Mouse (Mus musculus): Measurements from ENCODE around the gene Inafm2. TPM values are rescaled to one million over a fixed set of nuclear protein-coding genes. Genes with fewer than 3 reads are reported as not detected.

Inafm2 gene
- polyA plus RNA-seq (2015; fragmentation: Nextera tagmentation; extraction: Ambion mirVana) = 25.3 and 27.2 TPM in 2 replicates

DNA sequence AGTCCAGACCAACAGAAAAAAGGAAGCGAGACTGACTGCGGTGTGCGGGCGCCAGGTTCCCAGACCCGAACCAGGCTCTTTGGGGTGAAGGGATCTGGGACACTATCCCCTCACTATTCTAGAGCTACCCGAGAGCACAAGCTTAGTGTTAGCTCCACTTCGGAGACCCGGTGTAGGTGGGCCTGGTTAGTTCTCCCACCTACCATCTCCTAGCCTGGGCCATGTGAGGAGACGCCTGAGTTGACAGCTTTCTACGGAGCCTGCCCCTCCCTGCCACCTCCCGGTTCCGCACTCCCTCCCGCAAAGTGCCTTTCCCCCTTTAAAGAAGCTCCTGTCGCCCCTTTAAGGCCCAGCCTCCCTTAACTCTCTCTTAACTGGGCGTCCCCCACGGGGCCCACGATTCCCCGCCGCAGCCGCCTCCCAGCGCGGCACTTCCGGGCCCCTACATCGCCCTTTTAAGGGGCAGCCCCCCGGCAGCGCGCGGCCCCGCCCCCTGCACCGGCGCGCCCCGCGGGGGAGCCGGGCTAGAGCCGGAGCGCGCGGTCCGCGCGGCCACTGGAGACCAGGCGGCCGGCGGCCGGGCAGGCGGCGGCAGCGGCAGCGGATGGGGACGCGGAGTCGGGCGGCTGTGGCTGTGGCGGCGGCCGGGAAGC, at the start of gene Inafm2:
Gene Inafm2 (plus strand): TSS at position 527 of the 653 bp plus-strand sequence.
- WGBS = 1% methylated on average over 55 of the region's 57 CpGs
- H3K36me3 ChIP-seq = no peaks in the 10 kb centered on the region
- H3K4me3 ChIP-seq = peak within 1 kb of the TSS; percentile 96
- H3K4me2 ChIP-seq (replicated peaks) = peak within 1 kb of the TSS; percentile 84
- peaks cover 52% of the 10 kb centered on the region for H3K4me1 ChIP-seq
- peak within 1 kb of the TSS; percentile 94 for H3K9ac ChIP-seq (replicated peaks)
- peak; percentile 94 for ATAC-seq (replicated peaks)
- H3K27me3 ChIP-seq = no peaks in the 10 kb centered on the region
- H3K27ac ChIP-seq (replicated peaks) = peak within 1 kb of the TSS; percentile 54
- H3K9me3 ChIP-seq = no peaks in the 10 kb centered on the region

- Histone ChIP-seq H3K4me2 (replicated peaks) (no peak overlapping the region), H3K9ac (replicated peaks) (no peak overlapping the region), H3K4me1 (peaks cover 15% of the 10 kb centered on the region), H3K4me3 (no peak overlapping the region), H3K9me3 (no peaks in the 10 kb centered on the region), H3K27ac (replicated peaks) (no peak overlapping the region), H3K27me3 (peaks cover 31% of the 10 kb centered on the region), H3K36me3 (no peaks in the 10 kb centered on the region)
- no peak for ATAC-seq (replicated peaks)
- 55% methylated on average over 21 of the region's 21 CpGs for WGBS
These were observed 48.9 kb upstream of the Inafm2 start for GRCm38 (mm10) chr2:118696451-118697308.

- no peak for ATAC-seq (replicated peaks)
- peaks cover 19% of the 10 kb centered on the region for H3K4me1 ChIP-seq
- H3K4me2 ChIP-seq (replicated peaks) = no peak overlapping the region
- no peak overlapping the region for H3K27ac ChIP-seq (replicated peaks)
- no peaks in the 10 kb centered on the region for H3K9me3 ChIP-seq
- H3K4me3 ChIP-seq = no peak overlapping the region
- peaks cover 38% of the 10 kb centered on the region for H3K27me3 ChIP-seq
- no peak overlapping the region for H3K9ac ChIP-seq (replicated peaks)
- no peaks in the 10 kb centered on the region for H3K36me3 ChIP-seq
- WGBS = 46% methylated on average over 5 of the region's 5 CpGs
These were observed 48.2 kb upstream of the Inafm2 start for GRCm38 (mm10) chr2:118697311-118697877.

GRCm38 (mm10) chr2:118697955-118698354, 47.6 kb upstream of the Inafm2 start:
- Histone ChIP-seq H3K27me3 (peaks cover 43% of the 10 kb centered on the region), H3K9me3 (no peaks in the 10 kb centered on the region), H3K4me2 (replicated peaks) (no peak overlapping the region), H3K36me3 (no peaks in the 10 kb centered on the region), H3K27ac (replicated peaks) (no peak overlapping the region), H3K4me3 (no peak overlapping the region), H3K4me1 (peaks cover 25% of the 10 kb centered on the region), H3K9ac (replicated peaks) (no peak overlapping the region)
- no peak for ATAC-seq (replicated peaks)
- 37% methylated on average over 7 of the region's 7 CpGs for whole genome bisulfite sequencing

- H3K9ac ChIP-seq (replicated peaks) = no peak overlapping the region
- peak overlapping the region; percentile 12; the same call in 1 of the 2 replicates for H3K4me3 ChIP-seq
These were observed 45.1 kb upstream of the Inafm2 start for GRCm38 (mm10) chr2:118700179-118701062.

DNA sequence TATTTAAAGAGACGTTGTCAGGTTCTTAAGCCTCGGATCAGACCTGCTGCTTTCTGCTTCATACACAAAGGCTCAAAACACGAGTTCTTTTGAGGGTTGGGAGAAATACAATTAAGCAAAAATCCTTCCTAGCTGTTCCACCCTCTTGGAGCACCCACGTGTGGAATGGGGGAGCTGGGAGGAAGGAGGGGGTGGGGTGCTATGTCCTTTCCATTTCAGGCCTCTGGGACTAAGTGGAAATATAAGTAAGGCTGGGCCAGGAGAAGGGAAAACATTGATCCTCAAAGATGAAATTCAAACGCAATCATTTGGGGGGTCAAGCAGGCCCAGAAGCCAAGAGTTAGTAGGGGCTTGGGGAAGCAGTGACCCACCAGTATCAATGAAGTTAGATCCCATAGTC, 44.4 kb upstream of the Inafm2 start:
- no peak for ATAC-seq (replicated peaks)
- WGBS = 6% methylated on average over 5 of the region's 5 CpGs
- peaks cover 42% of the 10 kb centered on the region for H3K4me1 ChIP-seq
- H3K36me3 ChIP-seq = no peaks in the 10 kb centered on the region
- no peak overlapping the region for H3K4me2 ChIP-seq (replicated peaks)
- H3K4me3 ChIP-seq = no peak overlapping the region
- H3K27me3 ChIP-seq = peaks cover 75% of the 10 kb centered on the region
- no peak overlapping the region for H3K9ac ChIP-seq (replicated peaks)
- H3K27ac ChIP-seq (replicated peaks) = no peak overlapping the region
- no peaks in the 10 kb centered on the region for H3K9me3 ChIP-seq

More at GRCm38 (mm10) chr2:118700179-118701062, 45.1 kb upstream of the Inafm2 start:
- H3K36me3 ChIP-seq = no peaks in the 10 kb centered on the region
- peaks cover 42% of the 10 kb centered on the region for H3K4me1 ChIP-seq
- H3K4me2 ChIP-seq (replicated peaks) = peak overlapping the region; percentile 33
- H3K9me3 ChIP-seq = no peaks in the 10 kb centered on the region
- H3K27ac ChIP-seq (replicated peaks) = no peak overlapping the region
- peaks cover 68% of the 10 kb centered on the region for H3K27me3 ChIP-seq
- 2% methylated on average over 32 of the region's 32 CpGs for WGBS
- ATAC-seq (replicated peaks) = no peak

DNA sequence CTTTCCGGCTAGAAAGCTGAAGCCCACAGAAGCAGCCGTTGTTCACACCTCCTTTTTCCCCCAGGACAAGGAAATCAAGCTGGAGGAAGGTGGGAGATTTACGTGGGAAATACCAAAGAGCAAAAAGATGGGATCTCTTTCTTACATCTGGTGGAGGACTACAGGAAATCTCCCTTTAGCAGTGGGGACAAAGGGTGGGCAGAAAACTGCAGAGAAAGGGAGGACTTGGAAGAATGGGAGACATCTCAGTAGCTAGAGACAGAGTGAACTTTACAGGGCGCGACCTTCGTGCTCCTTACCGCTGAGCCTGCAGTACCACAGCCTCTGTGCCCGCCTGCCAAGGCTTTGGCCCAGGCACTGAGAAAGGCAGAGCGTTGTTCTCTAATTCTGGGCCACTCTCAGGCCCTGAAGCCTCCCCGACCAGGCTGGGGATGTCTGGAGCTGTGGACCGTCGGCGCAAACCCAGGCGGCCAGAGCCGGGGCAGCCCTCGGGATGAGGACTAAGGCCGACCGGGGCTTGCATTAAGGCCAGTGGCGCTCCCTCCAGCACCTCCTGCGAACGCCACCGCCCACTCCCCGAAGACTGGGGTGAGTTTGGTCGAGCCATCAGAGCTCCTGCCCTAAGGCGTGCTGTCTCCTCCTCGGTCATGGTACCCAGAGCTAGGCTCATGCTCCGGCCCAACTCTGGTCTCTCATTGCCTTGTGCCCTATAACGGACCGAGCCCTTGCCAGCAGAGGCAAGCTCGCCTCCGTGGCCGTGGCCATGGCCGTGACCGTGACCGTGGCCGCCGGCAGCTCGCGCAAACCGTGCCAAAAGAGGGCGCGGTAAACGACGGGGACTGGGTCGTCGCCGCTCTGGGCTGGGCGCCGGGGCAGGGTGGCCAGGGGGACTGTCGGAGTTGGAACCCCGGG, 43.3 kb upstream of the Inafm2 start:
- no peak; the same call in 1 of the 2 replicates for ATAC-seq (replicated peaks)
- H3K27ac ChIP-seq (replicated peaks) = no peak overlapping the region
- peak overlapping the region; percentile 75 for H3K4me2 ChIP-seq (replicated peaks)
- 3% methylated on average over 51 of the region's 51 CpGs for WGBS
- H3K9ac ChIP-seq (replicated peaks) = peak overlapping the region; percentile 16; the same call in 1 of the 2 replicates
- no peaks in the 10 kb centered on the region for H3K9me3 ChIP-seq
- H3K27me3 ChIP-seq = peaks cover 81% of the 10 kb centered on the region
- H3K4me1 ChIP-seq = peaks cover 40% of the 10 kb centered on the region
- no peaks in the 10 kb centered on the region for H3K36me3 ChIP-seq
- peak overlapping the region; percentile 39 for H3K4me3 ChIP-seq

DNA sequence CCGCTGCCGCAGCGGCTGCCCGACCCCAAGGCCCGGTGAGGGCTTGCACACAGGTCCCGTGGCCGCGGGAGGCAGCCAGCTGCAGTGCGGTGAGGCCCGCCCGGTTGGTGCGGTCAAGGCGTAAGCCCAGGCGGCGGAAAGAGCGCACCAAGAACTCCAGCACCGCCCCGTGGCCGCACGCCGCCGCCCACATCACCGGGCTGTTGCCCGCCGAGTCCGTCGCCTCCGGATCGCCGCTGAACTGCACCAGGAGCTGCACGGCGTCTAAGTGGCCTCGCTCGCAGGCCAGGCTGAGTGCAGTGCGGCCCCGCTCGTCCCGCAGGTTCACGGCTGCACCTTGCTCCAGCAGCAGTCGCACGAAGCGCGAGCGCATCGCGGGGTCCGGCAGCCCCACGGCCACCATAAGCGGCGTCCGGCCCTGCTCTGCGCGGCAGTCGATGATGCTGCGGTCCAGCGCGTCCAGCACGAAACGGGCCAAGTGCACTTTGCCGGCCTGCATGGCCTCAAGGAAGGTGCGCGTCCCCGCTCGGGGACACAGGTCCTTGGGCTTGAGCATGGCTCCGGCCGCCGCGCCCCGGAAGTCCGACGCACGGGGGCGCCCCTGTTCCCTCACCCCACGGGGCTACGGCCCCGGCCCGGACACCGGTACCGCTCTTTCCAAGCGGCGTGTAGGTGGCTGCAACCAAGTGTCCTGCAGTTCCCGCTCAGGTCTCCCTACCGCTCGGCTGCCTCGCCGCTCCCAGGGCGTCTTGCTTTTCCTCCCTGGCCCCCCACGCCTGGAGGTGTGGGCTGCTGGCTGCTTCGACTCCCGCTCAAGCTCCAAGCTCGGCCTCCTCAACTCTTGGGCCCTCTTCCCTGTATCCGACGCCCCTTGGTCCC, 42.4 kb upstream of the Inafm2 start:
- H3K27me3 ChIP-seq = peaks cover 87% of the 10 kb centered on the region
- peaks cover 40% of the 10 kb centered on the region for H3K4me1 ChIP-seq
- H3K4me2 ChIP-seq (replicated peaks) = peak overlapping the region; percentile 75
- peak overlapping the region; percentile 39 for H3K9ac ChIP-seq (replicated peaks)
- peak; percentile 18 for ATAC-seq (replicated peaks)
- no peak overlapping the region for H3K27ac ChIP-seq (replicated peaks)
- WGBS = under 1% methylated on average over 92 of the region's 93 CpGs
- no peaks in the 10 kb centered on the region for H3K9me3 ChIP-seq
- H3K4me3 ChIP-seq = peak overlapping the region; percentile 39
- no peaks in the 10 kb centered on the region for H3K36me3 ChIP-seq

DNA sequence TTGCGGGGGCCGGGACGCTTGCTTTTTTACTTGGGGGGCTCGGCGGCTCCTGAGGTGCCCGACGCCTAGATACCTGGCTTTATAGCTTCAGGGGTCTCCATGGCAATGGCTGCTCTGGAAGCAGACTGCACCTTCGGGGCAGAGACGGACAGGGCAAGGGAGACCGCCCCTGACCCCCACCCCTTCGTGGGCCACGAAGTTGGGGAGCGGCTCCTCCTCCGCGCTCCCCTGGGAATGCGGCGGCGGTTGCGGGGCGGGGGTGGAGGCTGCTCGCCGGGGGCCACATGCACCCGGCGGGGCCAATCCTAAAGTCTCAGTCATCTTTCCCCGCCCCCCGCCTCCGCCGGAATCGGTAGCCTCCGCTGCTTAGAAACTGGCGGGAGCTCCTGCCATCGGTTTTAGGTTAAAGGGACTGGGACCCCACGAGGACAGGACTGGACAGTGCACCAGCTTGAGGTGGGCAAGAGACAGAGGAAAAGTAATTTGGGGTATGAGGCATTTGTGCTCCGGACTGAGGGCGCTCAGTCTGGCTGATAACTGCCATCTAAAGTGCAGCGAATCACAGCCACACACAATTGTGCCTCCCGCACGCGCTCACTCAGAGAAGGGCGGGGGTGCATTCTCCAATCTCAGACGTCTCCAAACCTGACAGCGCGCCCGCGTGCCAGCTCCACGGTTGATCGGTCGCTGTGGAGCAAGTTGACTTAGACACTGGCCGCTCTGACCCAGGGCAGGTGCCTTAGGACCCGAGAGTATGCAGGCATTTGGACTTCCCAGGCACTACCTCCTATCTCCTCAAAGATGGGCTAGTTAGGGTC, 41.4 kb upstream of the Inafm2 start, which contains the start of gene Ankrd63:
Gene Ankrd63 (minus strand): TSS at position 51 of the 818 bp plus-strand sequence.
- ATAC-seq (replicated peaks) = no peak
- H3K36me3 ChIP-seq = no peaks in the 10 kb centered on the region
- peak within 1 kb of the TSS; percentile 39 for H3K9ac ChIP-seq (replicated peaks)
- peaks cover 40% of the 10 kb centered on the region for H3K4me1 ChIP-seq
- 2% methylated on average over 50 of the region's 50 CpGs for WGBS
- H3K9me3 ChIP-seq = no peaks in the 10 kb centered on the region
- peak within 1 kb of the TSS; percentile 39 for H3K4me3 ChIP-seq
- H3K27me3 ChIP-seq = peaks cover 90% of the 10 kb centered on the region
- peak within 1 kb of the TSS; percentile 75 for H3K4me2 ChIP-seq (replicated peaks)
- H3K27ac ChIP-seq (replicated peaks) = no peak within 1 kb of the TSS
